Mouse (Mus musculus): Measurements from ENCODE around the gene Gm42417.

GRCm38 (mm10) chr1:36573524-36573923 is 34.3 kb upstream of the Gm42417 start:
- TF ChIP-seq CTCF (IDR thresholded peaks at IDR 0.05; ENCODE audit: low read depth) (no peak), EP300 (optimal IDR thresholded peaks at IDR 0.05) (no peak)
